Mouse (Mus musculus) forebrain, embryonic 13.5 days (tissue): ENCODE data around the gene Eaf1. TPM values are rescaled to one million over a fixed set of nuclear protein-coding genes. Genes with fewer than 3 reads are reported as not detected.
"Not testable (repeated sequence)": the region's sequence is repeated elsewhere in the genome, so short reads cannot be mapped to it uniquely, and the experiment has no call there.

Experiments
- ATAC-seq: fragments of 200-750 bp; cut with Nextera tagmentation; 2 replicates; pipeline ENCODE4 v1.8.0; 2017
- H3K27ac ChIP-seq: fragments of 300-500 bp; sonication (generic); 2 replicates; pipeline ENCODE4 v1.5.1; 2015; ENCODE audit warnings: inconsistent platforms, mild to moderate bottlenecking, moderate library complexity
- H3K27me3 ChIP-seq: fragments of 300-500 bp; sonication (generic); 2 replicates; pipeline ENCODE4 v1.6.1; 2015; ENCODE audit warnings: mild to moderate bottlenecking, inconsistent platforms
- H3K36me3 ChIP-seq: fragments of 300-500 bp; sonication (generic); 2 replicates; pipeline ENCODE4 v1.6.1; 2015; ENCODE audit warnings: mild to moderate bottlenecking, inconsistent platforms; ENCODE audit not compliant: poor library complexity, severe bottlenecking
- H3K4me1 ChIP-seq: fragments of 300-500 bp; sonication (generic); 2 replicates; pipeline ENCODE4 v1.6.1; 2015; ENCODE audit warnings: inconsistent platforms
- H3K4me2 ChIP-seq: fragments of 300-500 bp; sonication (generic); 2 replicates; pipeline ENCODE4 v1.6.1; 2015; ENCODE audit warnings: inconsistent platforms, mild to moderate bottlenecking, moderate library complexity
- H3K4me3 ChIP-seq: fragments of 300-500 bp; sonication (generic); 2 replicates; pipeline ENCODE4 v1.5.1; 2015; ENCODE audit warnings: mild to moderate bottlenecking, inconsistent platforms
- H3K9ac ChIP-seq: fragments of 300-500 bp; sonication (generic); 2 replicates; pipeline ENCODE4 v1.6.1; 2015; ENCODE audit warnings: mild to moderate bottlenecking, inconsistent platforms
- H3K9me3 ChIP-seq: fragments of 300-500 bp; sonication (generic); replicated peaks from 2 replicates; pipeline ENCODE4 v1.6.1; 2016; ENCODE audit warnings: inconsistent platforms
- WGBS: fragments of 180-500 bp; shearing (Covaris S2); methylation state at CpG from one replicate; pipeline ENCODE4 v1.1.7; 2015; 5-methylcytosine and 5-hydroxymethylcytosine counted together
- polyA plus RNA-seq: library from polyadenylated mRNA; unstranded; fragments of >200 nt; fragmentation: Nextera tagmentation; extraction: Ambion mirVana; gene quantifications from 2 replicates; pipeline ENCODE4 v1.2.1, GENCODE M21; 2015

Eaf1 gene
- 13.9 and 14.4 TPM in 2 replicates for polyA plus RNA-seq

DNA sequence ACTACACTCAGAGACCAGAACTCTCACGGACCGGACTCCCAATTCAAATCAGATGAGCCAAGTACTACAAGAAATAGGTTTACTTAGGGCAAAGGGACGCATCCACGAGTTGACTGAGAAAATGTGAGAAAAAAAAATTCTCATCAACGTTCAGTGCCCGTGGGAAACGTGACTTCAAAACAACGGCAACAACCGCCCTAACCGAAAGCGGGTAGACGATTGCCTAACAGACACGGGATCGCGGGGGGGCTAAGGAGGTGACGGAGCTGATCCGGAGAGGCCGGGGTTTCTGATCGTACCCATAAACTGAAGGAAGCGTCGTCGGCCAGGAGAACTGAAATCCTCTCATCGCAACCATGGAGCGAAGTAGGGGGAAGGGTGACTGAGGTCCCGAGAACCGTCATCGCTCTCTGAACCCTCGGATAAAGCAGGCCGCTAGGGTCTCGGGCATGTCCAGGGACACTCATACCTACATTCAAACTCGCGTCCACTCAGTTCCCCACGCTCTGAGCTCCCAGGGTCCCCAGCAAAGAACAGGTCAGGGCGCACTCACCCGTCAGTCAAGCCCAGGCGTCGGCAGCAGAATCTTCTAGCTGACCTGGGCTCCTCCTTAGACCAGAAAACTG, at the start of gene Eaf1:
Gene Eaf1, plus strand, starts transcription at position 51 of the 626 bp plus-strand sequence.
- Histone ChIP-seq H3K36me3 (peaks cover 38% of the 10 kb centered on the region), H3K9me3 (no peaks in the 10 kb centered on the region), H3K4me2 (peak within 1 kb of the TSS; percentile 96), H3K4me1 (peaks cover 39% of the 10 kb centered on the region), H3K4me3 (peak within 1 kb of the TSS; percentile 93), H3K9ac (peak within 1 kb of the TSS; percentile 93), H3K27me3 (no peaks in the 10 kb centered on the region), H3K27ac (peak within 1 kb of the TSS; percentile 88)
- WGBS = under 1% methylated on average over 37 of the region's 37 CpGs
- ATAC-seq = peak; percentile 79; the same call in 1 of the 2 replicates

DNA sequence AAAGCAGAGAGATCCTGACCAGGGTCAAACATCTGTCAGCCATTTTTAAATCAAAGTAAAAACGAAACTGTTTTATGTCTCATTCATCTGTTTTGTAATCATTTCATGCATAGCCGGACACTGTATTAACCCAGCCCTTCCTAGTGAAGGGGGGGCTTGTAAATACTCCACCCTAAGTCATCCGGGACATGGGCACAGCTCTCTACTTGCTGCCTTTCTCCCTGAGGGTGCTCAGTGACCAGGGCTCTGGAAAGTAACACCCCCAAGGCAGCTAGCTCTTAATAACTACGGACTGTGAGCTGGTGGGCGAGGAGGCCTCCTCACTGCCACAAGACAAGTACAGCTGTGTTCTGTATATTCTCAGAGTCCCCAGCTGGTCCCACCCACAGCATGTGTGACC, 45.2 kb upstream of the Eaf1 start:
- no peak overlapping the region for H3K4me2 ChIP-seq
- H3K9me3 ChIP-seq = no peaks in the 10 kb centered on the region
- H3K27me3 ChIP-seq = no peaks in the 10 kb centered on the region
- ATAC-seq = no peak
- H3K36me3 ChIP-seq = no peaks in the 10 kb centered on the region
- H3K27ac ChIP-seq = no peak overlapping the region
- H3K4me1 ChIP-seq = no peaks in the 10 kb centered on the region
- 78% methylated on average over 5 of the region's 5 CpGs for WGBS
- no peak overlapping the region for H3K4me3 ChIP-seq
- H3K9ac ChIP-seq = no peak overlapping the region

DNA sequence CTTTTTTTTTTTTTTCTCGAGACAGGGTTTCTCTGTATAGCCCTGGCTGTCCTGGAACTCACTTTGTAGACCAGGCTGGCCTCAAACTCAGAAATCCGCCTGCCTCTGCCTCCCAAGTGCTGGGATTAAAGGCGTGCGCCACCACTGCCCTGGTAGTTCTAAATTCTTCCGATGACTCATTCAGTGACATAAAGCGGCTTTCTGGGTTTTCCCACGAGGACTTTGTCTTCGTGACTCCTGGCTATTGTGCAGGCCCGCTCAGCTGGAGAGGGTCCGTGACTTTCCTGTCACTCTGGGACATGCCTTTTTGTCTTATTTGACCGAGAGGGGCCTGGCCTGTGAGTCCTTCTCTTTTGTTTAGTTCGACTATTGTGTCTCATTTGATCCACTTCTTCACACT, 40.3 kb upstream of the Eaf1 start:
- 72% methylated on average over 12 of the region's 12 CpGs for WGBS
- H3K9me3 ChIP-seq, H3K4me1 ChIP-seq, H3K36me3 ChIP-seq, H3K4me3 ChIP-seq, H3K9ac ChIP-seq, H3K27me3 ChIP-seq, H3K4me2 ChIP-seq, H3K27ac ChIP-seq, ATAC-seq: not testable (repeated sequence)

DNA sequence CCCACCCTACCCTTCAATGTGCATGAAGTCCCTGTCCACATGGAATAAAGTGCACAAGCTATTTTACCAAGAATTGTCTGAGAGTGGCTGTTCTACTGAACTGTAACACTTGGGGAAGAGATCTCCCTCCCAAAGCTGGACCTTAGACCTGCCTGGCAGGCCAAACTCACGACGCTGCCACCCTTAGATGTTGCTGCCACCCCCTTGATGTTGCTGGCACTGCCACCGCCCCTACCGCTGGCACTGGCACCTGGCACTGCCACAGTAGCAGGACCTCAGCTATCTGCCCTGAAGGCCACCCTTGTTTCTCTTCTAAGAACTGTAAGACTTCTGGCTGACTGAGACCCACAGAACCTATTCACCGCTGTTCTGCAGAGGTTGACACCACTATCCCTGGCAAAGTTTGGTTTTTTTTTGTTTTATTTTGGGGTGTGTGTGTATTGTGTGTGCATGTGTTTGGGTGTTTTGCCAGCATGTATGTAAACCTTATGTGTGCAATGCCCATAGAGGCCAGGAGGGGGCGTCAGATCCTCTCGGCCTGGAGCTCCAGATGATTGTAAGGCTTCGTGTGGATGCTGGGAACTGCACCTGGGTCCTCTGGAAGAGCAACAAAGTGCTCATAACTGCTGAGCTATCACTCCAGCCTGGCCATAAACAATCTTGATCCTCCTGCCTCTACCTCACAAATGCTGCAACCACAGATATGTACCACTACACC, 39.2 kb upstream of the Eaf1 start:
- Histone ChIP-seq H3K9ac (no peak overlapping the region), H3K27ac (no peak overlapping the region), H3K4me3 (no peak overlapping the region), H3K4me2 (no peak overlapping the region), H3K27me3 (no peaks in the 10 kb centered on the region), H3K4me1 (0 out of 2 replicates have a peak, but pooled peaks cover 3% of the 10 kb centered on the region), H3K9me3 (no peaks in the 10 kb centered on the region), H3K36me3 (no peaks in the 10 kb centered on the region)
- ATAC-seq = no peak
- 87% methylated on average over 8 of the region's 8 CpGs for WGBS

DNA sequence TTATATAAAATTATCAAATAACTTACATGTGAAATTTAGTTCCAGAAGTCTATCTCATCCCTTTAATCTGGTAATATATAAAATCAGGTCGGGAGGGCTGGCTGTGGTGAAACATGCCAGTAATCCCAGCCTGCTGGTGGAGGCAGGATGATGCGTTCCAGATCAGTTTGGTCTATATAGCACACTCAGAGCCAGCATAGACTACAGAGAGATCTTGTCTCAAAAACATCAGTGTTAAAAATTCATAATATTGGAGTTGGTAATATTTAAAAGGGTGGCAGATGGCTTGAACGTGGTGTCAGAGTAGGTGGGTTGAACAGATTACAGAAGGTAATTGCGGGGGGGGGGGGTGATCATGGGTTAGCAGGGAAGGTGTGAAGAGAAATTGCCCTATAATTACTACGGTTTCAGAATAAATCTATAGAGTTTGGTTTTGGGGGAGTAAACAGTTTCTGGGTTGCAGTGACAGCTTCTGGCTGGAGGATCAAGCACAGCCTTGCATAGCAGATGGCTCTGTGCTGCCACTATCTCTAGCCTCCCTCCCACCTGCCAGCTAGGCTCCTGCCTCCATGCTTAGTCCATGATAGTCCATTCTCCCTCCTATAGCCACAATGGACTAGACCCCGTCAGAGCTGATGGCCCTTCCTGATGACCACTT, 38.0 kb upstream of the Eaf1 start:
- Histone ChIP-seq H3K27ac (0 out of 2 replicates have a peak overlapping the region, but pooled peaks have one; percentile 16), H3K9ac (no peak overlapping the region), H3K9me3 (no peaks in the 10 kb centered on the region), H3K4me2 (no peak overlapping the region), H3K4me1 (0 out of 2 replicates have a peak, but pooled peaks cover 3% of the 10 kb centered on the region), H3K27me3 (no peaks in the 10 kb centered on the region), H3K4me3 (no peak overlapping the region), H3K36me3 (no peaks in the 10 kb centered on the region)
- peak; percentile 59; the same call in 1 of the 2 replicates for ATAC-seq
- WGBS = 76% methylated on average over 6 of the region's 6 CpGs

DNA sequence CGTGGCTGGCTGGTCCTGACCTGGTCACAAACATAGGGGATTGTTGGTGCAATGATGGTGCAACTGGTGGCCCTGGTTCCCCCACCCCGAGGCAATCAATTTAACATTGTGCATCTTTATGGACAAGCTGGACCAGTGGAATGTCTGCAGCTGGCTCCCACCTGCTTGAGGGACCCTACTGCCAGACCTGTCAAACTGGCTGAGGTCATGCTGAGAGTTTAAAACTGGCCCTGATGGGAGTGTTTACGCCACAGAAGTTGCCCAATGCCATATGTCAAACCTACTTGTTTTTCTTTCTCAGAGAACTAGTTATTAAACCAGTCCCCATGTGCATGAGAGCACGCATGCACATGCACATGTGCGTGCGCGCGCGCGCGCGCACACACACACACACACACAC, 36.2 kb upstream of the Eaf1 start:
- H3K4me2 ChIP-seq = no peak overlapping the region
- H3K4me1 ChIP-seq = 0 out of 2 replicates have a peak, but pooled peaks cover 3% of the 10 kb centered on the region
- H3K27me3 ChIP-seq = no peaks in the 10 kb centered on the region
- no peaks in the 10 kb centered on the region for H3K36me3 ChIP-seq
- 95% methylated on average over 12 of the region's 12 CpGs for WGBS
- ATAC-seq = no peak
- H3K9me3 ChIP-seq = no peaks in the 10 kb centered on the region
- H3K9ac ChIP-seq = no peak overlapping the region
- no peak overlapping the region for H3K27ac ChIP-seq
- no peak overlapping the region for H3K4me3 ChIP-seq

DNA sequence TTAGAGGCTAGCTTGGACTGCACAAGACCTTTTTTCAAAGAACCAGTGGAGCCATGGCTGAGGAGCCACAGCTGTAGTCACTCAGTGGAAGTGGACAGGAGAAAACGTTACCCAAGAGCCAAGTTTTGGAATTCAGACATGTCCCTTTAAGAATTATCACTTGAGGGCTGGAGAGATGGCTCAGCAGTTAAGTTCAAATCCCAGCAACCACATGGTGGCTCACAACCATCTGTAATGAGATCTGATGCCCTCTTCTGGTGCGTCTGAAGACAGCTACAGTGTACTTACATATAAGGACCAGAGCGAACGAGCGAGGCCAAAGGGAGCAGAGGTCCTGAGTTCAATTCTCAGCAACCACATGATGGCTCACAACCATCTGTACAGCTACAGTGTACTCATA, 32.0 kb upstream of the Eaf1 start:
- WGBS = 72% methylated on average over 5 of the region's 5 CpGs

DNA sequence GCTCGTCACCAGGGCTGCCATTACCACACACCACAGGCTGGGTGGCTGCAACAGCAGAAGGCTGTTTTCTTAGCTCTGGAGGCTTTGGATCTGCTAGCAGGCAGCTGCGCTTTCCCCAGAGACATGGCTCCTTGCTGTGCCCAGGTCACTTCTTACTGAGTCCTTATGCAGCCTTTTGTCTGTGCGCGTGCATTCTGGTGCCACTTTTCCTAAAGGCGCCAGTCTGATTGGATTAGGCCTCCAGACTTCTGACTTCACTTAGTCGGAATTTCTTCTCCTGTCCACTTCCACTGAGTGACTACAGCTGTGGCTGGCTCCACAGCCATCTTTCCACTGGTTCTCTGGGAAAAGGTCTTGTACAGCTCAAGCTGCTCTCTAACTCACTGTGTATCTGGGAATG, 31.3 kb upstream of the Eaf1 start:
- no peak overlapping the region for H3K4me3 ChIP-seq
- no peaks in the 10 kb centered on the region for H3K36me3 ChIP-seq
- H3K9me3 ChIP-seq = no peaks in the 10 kb centered on the region
- H3K27ac ChIP-seq = no peak overlapping the region
- WGBS = 63% methylated on average over 6 of the region's 6 CpGs
- no peak overlapping the region for H3K4me2 ChIP-seq
- H3K9ac ChIP-seq = no peak overlapping the region
- no peaks in the 10 kb centered on the region for H3K27me3 ChIP-seq
- no peaks in the 10 kb centered on the region for H3K4me1 ChIP-seq
- no peak for ATAC-seq

More for the DNA sequence above, 32.0 kb upstream of the Eaf1 start:
- H3K4me1 ChIP-seq, H3K4me3 ChIP-seq, H3K9ac ChIP-seq, H3K27me3 ChIP-seq, ATAC-seq, H3K36me3 ChIP-seq, H3K9me3 ChIP-seq, H3K27ac ChIP-seq, H3K4me2 ChIP-seq: not testable (repeated sequence)

DNA sequence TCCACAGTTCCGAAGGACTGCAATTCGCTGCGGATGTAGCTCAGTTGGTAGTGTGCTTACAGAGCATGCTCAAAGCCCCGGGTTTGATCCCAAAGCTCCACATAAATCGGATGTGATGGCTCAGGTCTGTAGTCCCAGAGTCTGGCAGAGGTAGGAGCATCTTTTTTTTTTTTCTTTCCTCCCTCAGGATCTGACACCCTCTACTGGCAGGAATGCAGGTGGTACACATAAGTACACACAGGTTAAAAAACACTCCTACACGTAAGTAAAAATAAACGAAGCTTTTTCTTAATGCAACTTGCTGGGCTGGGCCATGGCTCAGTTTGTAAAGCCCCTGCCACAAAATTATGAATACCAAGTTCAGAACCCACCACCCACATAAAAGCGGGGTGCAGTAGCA, 30.0 kb upstream of the Eaf1 start:
- Histone ChIP-seq H3K9me3 (no peaks in the 10 kb centered on the region), H3K36me3 (no peaks in the 10 kb centered on the region), H3K27ac (no peak overlapping the region), H3K4me2 (no peak overlapping the region), H3K4me3 (no peak overlapping the region), H3K9ac (no peak overlapping the region), H3K4me1 (no peaks in the 10 kb centered on the region), H3K27me3 (no peaks in the 10 kb centered on the region)
- ATAC-seq = no peak
- 57% methylated on average over 8 of the region's 8 CpGs for WGBS

DNA sequence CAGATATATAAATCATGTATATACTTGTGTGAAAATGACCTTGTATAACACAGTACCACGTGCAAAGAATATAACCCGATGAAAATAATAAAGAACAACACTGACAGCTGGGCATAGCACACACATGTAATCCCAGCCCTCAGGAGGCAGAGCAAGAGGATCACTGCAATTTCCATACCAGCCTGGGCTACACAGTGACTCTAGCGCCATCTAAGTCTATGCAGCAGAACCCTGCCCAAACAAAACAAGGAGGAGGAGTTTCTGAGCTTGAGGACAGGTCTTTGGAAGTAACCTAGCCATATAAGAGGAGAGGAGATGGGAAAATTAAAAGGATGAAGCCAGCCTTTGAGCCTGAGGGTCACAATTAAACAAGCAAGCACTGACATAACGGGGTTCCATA, 24.5 kb upstream of the Eaf1 start:
- no peaks in the 10 kb centered on the region for H3K36me3 ChIP-seq
- WGBS = 59% methylated on average over 4 of the region's 4 CpGs
- H3K27ac ChIP-seq = no peak overlapping the region
- no peaks in the 10 kb centered on the region for H3K9me3 ChIP-seq
- no peak overlapping the region for H3K9ac ChIP-seq
- H3K27me3 ChIP-seq = no peaks in the 10 kb centered on the region
- H3K4me1 ChIP-seq = no peaks in the 10 kb centered on the region
- H3K4me3 ChIP-seq = no peak overlapping the region
- H3K4me2 ChIP-seq = no peak overlapping the region
- ATAC-seq = no peak

DNA sequence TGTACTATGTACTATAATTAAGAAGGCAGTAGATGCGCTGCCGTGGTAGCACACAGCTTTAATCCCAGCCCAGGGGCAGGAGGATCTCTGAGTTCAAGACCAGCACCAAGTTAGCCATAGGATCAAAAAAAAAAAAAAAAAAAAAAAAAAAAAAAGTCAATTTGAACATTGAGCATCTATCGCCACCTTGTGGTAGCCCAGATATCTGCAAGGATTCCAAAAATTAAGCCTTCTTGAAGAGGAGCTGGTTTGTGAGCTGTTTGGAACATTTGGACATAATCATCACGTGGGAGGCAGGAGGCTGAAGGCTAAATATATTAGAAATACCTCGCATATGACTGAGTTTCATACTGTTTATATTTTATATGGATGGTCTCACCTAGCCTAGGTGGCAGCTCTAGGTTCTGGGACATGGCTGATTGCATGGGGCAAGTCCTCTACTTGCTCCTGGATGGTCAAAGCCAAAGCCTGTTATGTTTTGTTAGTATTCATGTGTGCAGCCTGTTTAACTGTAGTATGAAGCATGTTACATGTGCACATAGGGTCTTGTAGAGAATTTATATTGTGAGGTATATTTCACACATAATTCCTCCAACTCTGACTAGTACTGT, 21.6 kb upstream of the Eaf1 start:
- H3K9me3 ChIP-seq = no peaks in the 10 kb centered on the region
- H3K27ac ChIP-seq = no peak overlapping the region
- no peaks in the 10 kb centered on the region for H3K27me3 ChIP-seq
- H3K9ac ChIP-seq = no peak overlapping the region
- no peak overlapping the region for H3K4me2 ChIP-seq
- no peaks in the 10 kb centered on the region for H3K4me1 ChIP-seq
- no peak overlapping the region for H3K4me3 ChIP-seq
- no peak for ATAC-seq
- H3K36me3 ChIP-seq = no peaks in the 10 kb centered on the region
- WGBS = 8% methylated on average over 5 of the region's 5 CpGs

DNA sequence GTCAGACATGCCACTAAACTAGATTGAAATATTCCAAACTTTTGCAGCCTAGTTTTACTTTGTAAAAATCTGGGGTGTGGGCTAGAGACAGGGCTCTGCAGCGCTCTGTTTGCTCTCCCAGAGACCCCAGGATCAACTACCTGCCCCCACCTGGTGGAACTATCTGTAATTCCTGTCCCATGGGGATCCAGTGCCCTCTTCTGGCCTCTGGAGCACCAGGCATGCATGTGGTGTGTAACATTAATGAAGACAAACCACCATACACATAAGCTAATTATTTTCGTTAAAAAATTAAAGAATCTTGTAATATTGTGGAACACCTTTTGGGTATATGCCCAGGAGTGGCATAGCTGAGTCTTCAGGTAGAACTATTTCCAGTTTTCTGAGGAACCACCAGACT, 20.9 kb upstream of the Eaf1 start:
- Histone ChIP-seq H3K9ac (no peak overlapping the region), H3K27me3 (no peaks in the 10 kb centered on the region), H3K4me3 (no peak overlapping the region), H3K27ac (no peak overlapping the region), H3K4me1 (no peaks in the 10 kb centered on the region), H3K9me3 (no peaks in the 10 kb centered on the region), H3K4me2 (no peak overlapping the region), H3K36me3 (peaks cover 6% of the 10 kb centered on the region)
- no peak for ATAC-seq
- 85% methylated on average over 2 of the region's 2 CpGs for WGBS
